Mouse (Mus musculus): ENCODE results near the gene Nrxn3.

Nrxn3 gene

GRCm38 (mm10) chr12:90131927-90132869, 1409.5 kb downstream of the Nrxn3 start:
- no peak for DNase-seq (ENCODE audit: low spot score)

GRCm38 (mm10) chr12:90142011-90142410, 1419.3 kb downstream of the Nrxn3 start:
- DNase-seq (ENCODE audit: low spot score), result no peak

- no peak for DNase-seq (ENCODE audit: low spot score)
Observed at GRCm38 (mm10) chr12:90144247-90144646, 1421.6 kb downstream of the Nrxn3 start.

- no peak for DNase-seq (ENCODE audit: low spot score)
Observed at GRCm38 (mm10) chr12:90158131-90158772, 1435.6 kb downstream of the Nrxn3 start.

- no peak for DNase-seq (ENCODE audit: low spot score)
Observed at GRCm38 (mm10) chr12:90159911-90160310, 1437.2 kb downstream of the Nrxn3 start.

GRCm38 (mm10) chr12:90166118-90166517, 1443.4 kb downstream of the Nrxn3 start:
- no peak for DNase-seq (ENCODE audit: low spot score)

- DNase-seq (ENCODE audit: low spot score), result peak; percentile 23
Observed at GRCm38 (mm10) chr12:90181566-90181965, 1458.9 kb downstream of the Nrxn3 start.

- DNase-seq (ENCODE audit: low spot score), result peak; percentile 22
Observed at GRCm38 (mm10) chr12:90183021-90183420, 1460.3 kb downstream of the Nrxn3 start.

GRCm38 (mm10) chr12:90196161-90196560, 1473.5 kb downstream of the Nrxn3 start:
- DNase-seq (ENCODE audit: low spot score), result no peak

GRCm38 (mm10) chr12:90197994-90198393, 1475.3 kb downstream of the Nrxn3 start:
- no peak for DNase-seq (ENCODE audit: low spot score)

GRCm38 (mm10) chr12:90202501-90202900, 1479.8 kb downstream of the Nrxn3 start:
- no peak for DNase-seq (ENCODE audit: low spot score)

- peak; percentile 2 for DNase-seq (ENCODE audit: low spot score)
Observed at GRCm38 (mm10) chr12:90211410-90211809, 1488.7 kb downstream of the Nrxn3 start.

GRCm38 (mm10) chr12:90217060-90217459, 1494.4 kb downstream of the Nrxn3 start:
- DNase-seq (ENCODE audit: low spot score), result no peak

- no peak for DNase-seq (ENCODE audit: low spot score)
Observed at GRCm38 (mm10) chr12:90229062-90229461, 1506.4 kb downstream of the Nrxn3 start.

GRCm38 (mm10) chr12:90236093-90236492, 1513.4 kb downstream of the Nrxn3 start:
- DNase-seq (ENCODE audit: low spot score), result no peak

- no peak for DNase-seq (ENCODE audit: low spot score)
Observed at GRCm38 (mm10) chr12:90260301-90260700, 1537.6 kb downstream of the Nrxn3 start.

GRCm38 (mm10) chr12:90268111-90268510, 1545.4 kb downstream of the Nrxn3 start:
- DNase-seq (ENCODE audit: low spot score), result no peak

GRCm38 (mm10) chr12:90270763-90271379, 1548.2 kb downstream of the Nrxn3 start:
- no peak for DNase-seq (ENCODE audit: low spot score)

- no peak for DNase-seq (ENCODE audit: low spot score)
Observed at GRCm38 (mm10) chr12:90274621-90275236, 1552.1 kb downstream of the Nrxn3 start.

- no peak for DNase-seq (ENCODE audit: low spot score)
Observed at GRCm38 (mm10) chr12:90281236-90281635, 1558.6 kb downstream of the Nrxn3 start.

GRCm38 (mm10) chr12:90283022-90283421, 1560.3 kb downstream of the Nrxn3 start:
- no peak for DNase-seq (ENCODE audit: low spot score)

GRCm38 (mm10) chr12:90302671-90303070, 1580.0 kb downstream of the Nrxn3 start:
- DNase-seq (ENCODE audit: low spot score), result no peak
